Mouse (Mus musculus) kidney, postnatal 0 days (tissue): ENCODE measurements around the gene Slc35f3. TPM values are rescaled to one million over a fixed set of nuclear protein-coding genes. Genes with fewer than 3 reads are reported as not detected.

Source experiments
- ATAC-seq: fragments of 200-750 bp; cut with Nextera tagmentation; replicated peaks from 2 replicates; pipeline ENCODE4 v1.8.0; 2017; ENCODE audit warnings: low read depth, moderate number of reproducible peaks, moderate TSS enrichment, moderate library complexity; ENCODE audit not compliant: low FRiP score
- DNase-seq: peaks from one replicate; pipeline ENCODE4 v3.0.0-alpha.2; 2016; ENCODE audit warnings: low spot score
- H3K27ac ChIP-seq: fragments of 300-500 bp; sonication (generic); 2 replicates; pipeline ENCODE4 v1.5.1; 2014; ENCODE audit warnings: mild to moderate bottlenecking
- H3K27me3 ChIP-seq: fragments of 300-500 bp; sonication (generic); 2 replicates; pipeline ENCODE4 v1.6.1; 2014; ENCODE audit warnings: low read length, mixed read lengths; ENCODE audit not compliant: insufficient read depth
- H3K36me3 ChIP-seq: fragments of 300-500 bp; sonication (generic); 2 replicates; pipeline ENCODE4 v1.6.1; 2014; ENCODE audit warnings: low read length, mixed read lengths; ENCODE audit not compliant: insufficient read depth
- H3K4me1 ChIP-seq: fragments of 300-500 bp; sonication (generic); replicated peaks from 2 replicates; pipeline ENCODE4 v1.6.1; 2014; ENCODE audit warnings: antibody characterized with exemption, low read length, mixed read lengths; ENCODE audit not compliant: insufficient read depth
- H3K4me2 ChIP-seq: fragments of 300-500 bp; sonication (generic); 2 replicates; pipeline ENCODE4 v1.6.1; 2014; ENCODE audit warnings: mild to moderate bottlenecking, low read length, moderate library complexity, mixed read lengths
- H3K4me3 ChIP-seq: fragments of 300-500 bp; sonication (generic); replicated peaks from 2 replicates; pipeline ENCODE4 v1.5.1; 2014; ENCODE audit warnings: low read depth, low read length
- H3K9ac ChIP-seq: fragments of 300-500 bp; sonication (generic); 2 replicates; pipeline ENCODE4 v1.6.1; 2014; ENCODE audit warnings: low read depth, low read length
- H3K9me3 ChIP-seq: fragments of 300-500 bp; sonication (generic); replicated peaks from 2 replicates; pipeline ENCODE4 v1.6.1; 2016; ENCODE audit warnings: low read length, inconsistent platforms, mixed read lengths
- CTCF ChIP-seq: IDR thresholded peaks from 2 replicates; pipeline ENCODE4 v1.5.1; 2016; ENCODE audit warnings: antibody characterized with exemption, low read depth, mild to moderate bottlenecking, moderate library complexity
- WGBS: fragments of 180-500 bp; shearing (Covaris S2); extraction: QIAGEN DNeasy Blood & Tissue Kit; methylation state at CpG from one replicate; pipeline ENCODE4 v1.1.7; 2014; 5-methylcytosine and 5-hydroxymethylcytosine counted together
- polyA plus RNA-seq: library from polyadenylated mRNA; unstranded; fragments of >200 nt; fragmentation: Nextera tagmentation; extraction: Ambion mirVana; gene quantifications from 2 replicates; pipeline ENCODE4 v1.2.1, GENCODE M21; 2015

The Slc35f3 gene
- polyA plus RNA-seq, 1 experiment from 2014 or later, result 1.4 TPM

DNA sequence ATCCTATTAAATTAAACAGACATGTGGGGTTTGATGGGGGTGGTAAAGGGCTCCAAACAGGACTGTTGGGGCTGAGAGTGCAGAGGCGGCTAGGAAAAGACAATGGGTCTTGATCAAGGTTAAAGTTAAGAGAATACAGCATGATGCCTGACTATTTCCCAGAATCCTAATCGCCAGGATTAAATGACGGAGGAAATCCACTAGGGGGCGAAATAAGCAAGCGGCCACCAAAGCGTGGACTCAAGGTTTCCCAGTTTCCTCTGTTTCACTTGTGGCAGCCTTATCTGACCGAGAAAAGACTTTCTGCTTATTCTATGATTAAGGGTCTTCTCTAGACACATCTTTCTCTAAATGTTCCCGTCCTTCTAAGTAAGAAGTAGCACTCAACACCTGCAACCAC lies 31.2 kb upstream of the Slc35f3 start:
- Histone ChIP-seq H3K27me3 (no peaks in the 10 kb centered on the region), H3K4me2 (no peak overlapping the region), H3K36me3 (no peaks in the 10 kb centered on the region), H3K4me1 (no peaks in the 10 kb centered on the region), H3K27ac (no peak overlapping the region), H3K9ac (no peak overlapping the region), H3K4me3 (no peak overlapping the region), H3K9me3 (no peaks in the 10 kb centered on the region)
- DNase-seq (peak; percentile 70), ATAC-seq (no peak)
- peak; percentile 86 for TF ChIP-seq CTCF
- 32% methylated on average over 8 of the region's 8 CpGs for WGBS

DNA sequence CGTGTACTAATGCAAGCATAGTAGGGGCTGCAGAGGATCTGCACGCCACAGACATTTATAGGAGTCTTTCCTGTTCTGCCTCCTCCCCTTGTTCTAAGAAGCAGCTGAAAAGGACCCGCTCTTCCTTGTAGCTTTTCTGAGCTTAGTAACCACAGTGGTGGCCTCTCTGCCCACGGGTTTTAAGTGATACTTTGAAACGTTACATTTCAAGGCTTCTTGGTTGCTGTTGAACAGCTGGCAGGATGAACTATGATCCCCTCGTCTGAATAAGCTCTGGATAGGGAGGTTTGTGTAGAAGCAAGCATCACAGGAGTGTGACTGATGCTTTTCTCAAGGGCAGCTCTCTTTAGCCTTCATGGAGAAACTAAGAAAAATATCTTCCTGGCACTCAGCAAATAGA lies 28.6 kb upstream of the Slc35f3 start:
- no peaks in the 10 kb centered on the region for H3K4me1 ChIP-seq
- H3K36me3 ChIP-seq, result no peaks in the 10 kb centered on the region
- no peak overlapping the region for H3K4me2 ChIP-seq
- no peak overlapping the region for H3K4me3 ChIP-seq
- ATAC-seq, result no peak
- TF ChIP-seq CTCF, result no peak
- H3K9me3 ChIP-seq, result no peaks in the 10 kb centered on the region
- DNase-seq, result peak; percentile 10
- 25% methylated on average over 6 of the region's 6 CpGs for WGBS
- H3K27me3 ChIP-seq, result no peaks in the 10 kb centered on the region
- no peak overlapping the region for H3K9ac ChIP-seq
- H3K27ac ChIP-seq, result no peak overlapping the region

DNA sequence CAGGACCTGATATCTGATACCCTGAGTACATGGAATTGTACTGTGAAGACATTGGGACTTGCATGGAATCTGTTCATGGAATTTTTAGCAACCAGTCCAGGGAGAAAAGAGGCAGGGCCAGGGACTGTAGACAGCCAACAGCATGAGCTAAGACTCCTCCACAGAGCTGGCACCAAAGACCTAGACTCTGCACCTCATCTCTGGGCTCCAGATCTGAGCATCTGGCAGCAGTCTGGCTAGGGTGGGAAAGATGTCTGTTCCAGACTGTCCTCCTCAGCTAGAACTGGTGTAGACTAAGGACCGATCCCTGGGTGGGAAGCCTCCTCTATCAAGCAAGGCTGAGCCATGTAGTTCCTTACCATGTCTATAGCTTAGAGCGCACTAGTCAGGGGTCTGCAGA lies 25.9 kb upstream of the Slc35f3 start:
- ATAC-seq (no peak), DNase-seq (no peak)
- Histone ChIP-seq H3K27ac (no peak overlapping the region), H3K4me2 (no peak overlapping the region), H3K9ac (no peak overlapping the region), H3K27me3 (no peaks in the 10 kb centered on the region), H3K4me1 (no peaks in the 10 kb centered on the region), H3K36me3 (no peaks in the 10 kb centered on the region), H3K9me3 (no peaks in the 10 kb centered on the region), H3K4me3 (no peak overlapping the region)
- no peak for TF ChIP-seq CTCF
- WGBS, result 84% methylated on average over 2 of the region's 2 CpGs

DNA sequence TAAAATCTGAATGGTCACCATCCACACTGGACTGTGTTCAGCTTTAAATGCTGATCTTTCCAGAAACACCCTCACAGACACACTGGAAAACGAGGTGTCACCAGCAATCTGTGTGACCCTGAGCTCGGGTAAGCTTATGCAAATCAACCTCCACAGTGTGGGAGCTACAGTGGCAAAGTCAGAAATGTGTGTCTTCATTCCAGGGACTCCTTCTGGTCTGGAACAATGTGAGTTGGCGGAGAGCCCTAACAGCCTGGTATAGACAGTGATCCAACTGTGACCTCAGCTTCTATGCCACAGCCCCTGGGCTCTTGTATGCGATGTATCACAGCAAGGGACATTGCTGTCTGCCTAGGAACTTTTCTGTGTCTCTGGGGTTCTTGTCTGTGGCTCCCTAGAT lies 25.3 kb upstream of the Slc35f3 start:
- WGBS, result 61% methylated on average over 4 of the region's 4 CpGs
- Histone ChIP-seq H3K4me1 (no peaks in the 10 kb centered on the region), H3K9ac (no peak overlapping the region), H3K9me3 (no peaks in the 10 kb centered on the region), H3K27ac (no peak overlapping the region), H3K36me3 (no peaks in the 10 kb centered on the region), H3K27me3 (no peaks in the 10 kb centered on the region), H3K4me3 (no peak overlapping the region), H3K4me2 (no peak overlapping the region)
- TF ChIP-seq CTCF, result no peak
- no peak for ATAC-seq
- no peak for DNase-seq

DNA sequence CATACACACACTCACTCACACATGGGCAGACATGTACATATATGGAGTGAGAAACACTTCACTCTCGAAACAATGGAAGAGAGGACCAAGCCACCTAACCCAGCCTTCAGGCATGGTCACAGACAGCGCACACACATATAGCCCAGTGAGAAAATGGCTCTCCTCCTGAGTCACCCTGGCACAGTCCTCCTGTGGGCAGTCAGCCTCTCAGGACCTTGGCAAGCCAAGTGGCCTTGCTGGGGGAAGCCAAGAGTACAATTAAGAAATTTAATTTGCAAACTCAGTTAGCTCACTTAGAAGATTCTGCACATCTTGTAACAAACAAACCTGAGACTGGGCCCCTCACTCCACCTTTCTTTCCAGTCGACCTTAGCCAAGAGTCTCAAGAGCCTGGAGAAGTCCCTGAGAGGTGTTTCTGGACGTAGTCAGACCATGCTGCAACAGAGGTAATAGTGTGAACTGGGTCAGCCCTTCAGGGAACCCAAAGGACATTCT lies 23.4 kb upstream of the Slc35f3 start:
- no peak for ATAC-seq

DNA sequence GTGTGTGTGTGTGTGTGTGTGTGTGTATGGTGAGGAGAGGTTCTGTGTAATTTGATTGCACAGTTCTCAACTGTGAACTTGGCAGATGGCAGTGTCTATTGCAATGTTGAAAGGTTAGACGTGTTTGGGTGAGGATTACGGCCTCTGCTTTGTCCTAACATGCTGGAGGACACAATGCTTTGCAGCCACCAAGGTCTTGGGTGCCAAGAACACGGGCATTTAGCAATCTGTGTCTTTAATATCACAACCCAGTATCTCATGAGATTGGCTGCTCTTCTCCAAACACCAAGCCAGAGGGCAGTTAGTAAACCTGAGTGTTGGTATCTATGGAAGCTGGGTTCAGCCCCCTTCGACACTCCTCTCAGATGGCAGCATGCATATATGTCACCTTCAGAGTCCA lies 22.5 kb upstream of the Slc35f3 start:
- H3K27me3 ChIP-seq, result no peaks in the 10 kb centered on the region
- H3K4me3 ChIP-seq, result no peak overlapping the region
- no peak for DNase-seq
- H3K4me1 ChIP-seq, result no peaks in the 10 kb centered on the region
- H3K27ac ChIP-seq, result no peak overlapping the region
- no peak for TF ChIP-seq CTCF
- no peaks in the 10 kb centered on the region for H3K9me3 ChIP-seq
- WGBS, result 71% methylated on average over 4 of the region's 4 CpGs
- no peak overlapping the region for H3K4me2 ChIP-seq
- no peak for ATAC-seq
- no peaks in the 10 kb centered on the region for H3K36me3 ChIP-seq
- no peak overlapping the region for H3K9ac ChIP-seq

More for the DNA sequence above, 23.4 kb upstream of the Slc35f3 start:
- Histone ChIP-seq H3K27me3 (no peaks in the 10 kb centered on the region), H3K9ac (no peak overlapping the region), H3K4me1 (no peaks in the 10 kb centered on the region), H3K4me3 (no peak overlapping the region), H3K36me3 (no peaks in the 10 kb centered on the region), H3K4me2 (no peak overlapping the region), H3K9me3 (no peaks in the 10 kb centered on the region), H3K27ac (no peak overlapping the region)
- DNase-seq, result no peak
- no peak for TF ChIP-seq CTCF
- WGBS, result 62% methylated on average over 4 of the region's 4 CpGs

DNA sequence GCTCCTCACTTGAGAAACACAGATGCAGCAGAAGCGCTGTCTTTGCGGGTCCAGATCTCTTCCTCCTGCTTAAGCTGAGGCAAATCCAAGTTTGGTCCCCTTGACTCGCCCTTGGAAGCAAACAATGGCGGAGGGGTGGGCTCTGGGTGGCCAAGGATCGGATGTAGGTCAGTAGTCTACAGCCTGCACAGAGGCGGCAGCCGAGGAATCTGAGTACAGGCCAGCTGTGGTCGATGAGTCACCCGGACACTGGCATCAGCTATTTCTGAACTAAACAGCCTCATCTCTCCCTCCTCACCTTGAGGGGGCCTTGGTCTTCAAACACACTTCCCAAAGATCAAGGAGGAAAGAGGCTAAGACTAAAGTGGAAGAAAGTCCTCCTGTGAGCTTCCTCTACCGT lies 6.4 kb upstream of the Slc35f3 start:
- no peaks in the 10 kb centered on the region for H3K4me1 ChIP-seq
- 77% methylated on average over 10 of the region's 10 CpGs for WGBS
- no peak for ATAC-seq

More for the DNA sequence above, 6.4 kb upstream of the Slc35f3 start:
- H3K9ac ChIP-seq, result no peak overlapping the region
- no peak for TF ChIP-seq CTCF
- H3K36me3 ChIP-seq, result no peaks in the 10 kb centered on the region
- no peak for DNase-seq
- no peak overlapping the region for H3K4me3 ChIP-seq
- H3K27ac ChIP-seq, result no peak overlapping the region
- no peaks in the 10 kb centered on the region for H3K27me3 ChIP-seq
- no peak overlapping the region for H3K4me2 ChIP-seq
- H3K9me3 ChIP-seq, result no peaks in the 10 kb centered on the region
